Mouse (Mus musculus) cortical plate, adult 2 months (tissue): Measurements from ENCODE around the gene Muc5ac.

Source experiments
- CTCF ChIP-seq: fragments of 200-500 bp; IDR thresholded peaks from 2 replicates; pipeline ENCODE4 v1.5.1; 2011; ENCODE audit warnings: mild to moderate bottlenecking, control low read depth, low read length; ENCODE audit not compliant: insufficient read depth; ENCODE audit errors: extremely low read depth
- POLR2A ChIP-seq: fragments of 200-500 bp; IDR thresholded peaks from 2 replicates; pipeline ENCODE4 v1.6.1; 2011; ENCODE audit warnings: mild to moderate bottlenecking, low read length, control low read depth; ENCODE audit not compliant: insufficient read depth; ENCODE audit errors: extremely low read depth

- TF ChIP-seq CTCF (no peak), POLR2A (no peak)
Observed at GRCm38 (mm10) chr7:141836423-141836822, 47.7 kb downstream of the Muc5ac start.
